Mouse (Mus musculus): Measurements from ENCODE around the gene Wdr6.
"Not testable (repeated sequence)": the region's sequence is repeated elsewhere in the genome, so short reads cannot be mapped to it uniquely, and the experiment has no call there.

The Wdr6 gene

DNA sequence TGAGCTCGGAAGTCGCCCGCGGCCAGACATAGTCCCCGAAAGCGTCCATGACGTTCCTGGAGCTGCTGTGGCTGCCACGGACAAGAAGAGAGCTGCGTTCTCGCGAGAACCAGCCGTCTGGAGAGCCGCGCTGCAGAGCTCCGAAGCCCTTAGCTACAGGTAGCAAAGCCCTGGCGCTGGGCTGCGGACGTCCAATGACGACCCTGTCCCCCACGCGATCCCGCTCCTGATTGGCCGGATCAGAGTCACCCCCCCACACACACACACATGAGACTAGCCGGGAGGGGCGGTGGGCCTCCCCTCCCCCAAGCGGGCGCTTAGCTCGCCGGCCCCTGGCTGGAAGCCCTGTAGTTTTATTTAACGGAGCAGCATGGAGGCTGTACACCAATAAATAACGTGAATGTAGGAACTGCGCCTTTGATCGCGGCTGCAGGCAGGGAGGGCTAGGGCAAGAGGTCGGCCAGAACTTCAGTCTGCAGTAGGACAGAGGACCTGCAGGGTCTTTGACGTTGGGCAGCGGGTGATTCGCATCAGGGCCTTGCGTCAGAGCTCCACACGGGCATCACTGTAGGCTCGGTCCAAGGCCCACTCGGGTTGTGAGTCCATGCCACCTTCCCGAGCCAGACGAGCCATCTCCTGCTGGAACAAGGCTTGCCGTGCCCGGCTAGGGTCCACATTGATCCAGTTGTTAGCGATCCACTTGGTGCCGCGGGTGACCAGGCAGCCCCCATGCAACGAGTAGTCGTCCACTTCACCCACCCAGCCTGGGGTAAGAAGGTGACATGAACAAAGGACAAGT lies at the start of gene Wdr6:
Gene Wdr6, minus strand, starts transcription at position 195 of the 799 bp plus-strand sequence.
- DNase-seq: peak; percentile 90

DNA sequence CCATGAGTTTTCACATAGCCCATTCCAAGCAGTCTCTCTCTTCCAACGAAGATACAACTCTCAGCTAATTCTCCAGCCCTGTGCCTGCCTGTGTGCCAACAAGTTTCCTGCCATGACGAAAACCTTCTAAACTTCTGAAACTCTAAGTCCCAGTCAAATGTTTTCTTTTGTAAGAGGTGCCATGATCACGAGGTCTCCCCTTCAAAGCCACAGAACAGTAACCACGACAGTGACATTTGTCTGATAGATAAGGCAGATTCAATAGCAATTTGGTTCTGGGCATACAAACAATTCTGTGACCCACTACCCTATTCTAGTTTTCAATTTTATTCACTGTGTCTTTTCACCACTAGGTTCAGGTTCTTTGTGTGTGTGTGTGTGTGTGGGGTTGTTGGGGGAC lies 49.6 kb upstream of the Wdr6 start:
- no peak for DNase-seq

DNA sequence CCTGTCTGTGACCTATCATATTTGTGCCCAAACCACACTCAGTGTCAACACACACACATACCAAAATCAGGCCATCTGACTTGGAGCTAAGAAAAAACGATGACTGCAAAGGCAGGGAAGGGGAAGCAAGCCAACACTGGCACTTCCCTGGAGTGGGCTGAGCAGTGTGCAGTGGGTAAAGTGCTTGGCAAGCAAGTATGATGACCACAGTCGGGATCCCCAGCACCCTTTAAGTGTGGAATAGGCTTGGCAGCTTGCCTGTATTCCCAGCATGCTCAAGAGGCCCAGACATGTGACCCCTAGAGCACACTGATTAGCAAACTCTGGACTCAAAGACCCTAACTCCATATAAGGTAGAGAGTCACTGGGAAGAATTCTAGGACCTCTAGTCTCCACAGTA lies 48.0 kb upstream of the Wdr6 start:
- no peak for DNase-seq

DNA sequence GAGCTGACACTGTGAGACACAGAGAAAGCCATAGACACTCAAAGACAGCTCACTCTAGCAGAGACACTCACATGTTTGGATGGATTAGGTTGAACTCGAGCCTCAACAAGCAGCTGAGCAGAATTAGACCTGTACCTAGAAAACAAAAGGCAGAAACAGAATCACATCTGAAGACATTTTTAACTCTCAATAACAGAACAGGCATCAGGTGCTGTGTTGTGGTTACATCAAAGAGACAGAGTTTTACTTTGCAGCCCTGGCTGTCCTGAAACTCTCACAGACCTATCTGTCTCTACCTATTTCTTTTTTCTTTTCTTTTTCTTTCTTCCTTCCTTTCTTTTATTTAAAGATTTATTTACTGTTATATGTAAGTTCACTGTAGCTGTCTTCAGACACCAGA lies 38.8 kb upstream of the Wdr6 start:
- DNase-seq: no peak

DNA sequence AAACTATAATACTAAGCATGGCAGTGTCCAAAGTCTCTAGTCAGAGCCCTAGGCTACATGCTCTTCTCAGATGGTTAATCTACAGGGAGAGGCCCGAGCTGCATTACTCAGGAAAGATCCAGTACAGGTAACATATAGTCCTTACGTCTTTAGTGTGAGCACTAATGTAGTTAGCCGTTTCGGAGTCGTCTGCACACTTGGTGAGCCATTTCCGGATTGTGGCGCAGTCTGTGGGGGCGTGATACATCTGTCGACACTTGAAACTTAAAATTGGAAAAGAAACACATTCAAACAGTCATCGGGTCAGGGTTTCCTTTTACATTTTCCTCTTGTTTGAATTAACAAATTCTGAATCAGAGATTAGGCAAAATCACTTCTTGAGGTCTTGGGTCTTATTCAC lies 32.9 kb upstream of the Wdr6 start:
- no peak for DNase-seq

DNA sequence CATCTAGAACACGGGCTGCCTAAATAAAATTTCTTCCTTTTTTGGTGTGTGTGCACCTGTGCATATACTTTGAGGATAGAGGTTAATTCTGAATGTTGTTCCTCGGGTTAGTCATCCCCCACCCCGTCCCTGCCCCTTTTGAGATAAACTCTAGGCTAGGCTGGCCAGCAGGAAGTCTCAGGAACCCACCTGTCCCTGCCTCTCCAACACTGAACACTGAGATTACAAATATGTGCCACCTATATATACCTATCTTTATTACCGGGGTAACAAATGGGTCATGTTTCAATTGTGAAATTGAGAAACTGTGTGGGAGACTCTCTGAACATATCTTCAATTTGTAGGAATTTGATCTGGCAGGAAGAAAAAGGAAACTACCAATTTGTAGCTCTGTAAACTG lies 30.4 kb upstream of the Wdr6 start:
- no peak for DNase-seq

DNA sequence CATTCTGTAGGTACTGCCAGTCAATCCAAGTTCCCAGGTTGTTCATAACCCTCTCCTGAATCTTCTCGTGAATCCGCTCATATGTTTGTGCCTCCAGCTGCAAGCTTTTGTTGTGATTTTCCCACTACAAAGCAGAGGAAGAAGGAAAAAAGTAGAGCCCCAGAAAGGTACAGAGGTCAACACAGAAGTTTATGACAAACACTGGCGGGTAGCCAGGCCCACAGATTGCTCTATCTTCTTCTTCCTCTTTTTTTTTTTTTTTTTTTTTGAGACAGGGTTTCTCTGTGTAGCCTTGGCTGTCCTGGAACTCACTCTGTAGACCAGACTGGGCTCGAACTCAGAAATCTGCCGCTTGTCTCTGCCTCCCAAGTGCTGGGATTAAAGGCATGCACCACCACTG lies 29.4 kb upstream of the Wdr6 start:
- not testable (repeated sequence) for DNase-seq

DNA sequence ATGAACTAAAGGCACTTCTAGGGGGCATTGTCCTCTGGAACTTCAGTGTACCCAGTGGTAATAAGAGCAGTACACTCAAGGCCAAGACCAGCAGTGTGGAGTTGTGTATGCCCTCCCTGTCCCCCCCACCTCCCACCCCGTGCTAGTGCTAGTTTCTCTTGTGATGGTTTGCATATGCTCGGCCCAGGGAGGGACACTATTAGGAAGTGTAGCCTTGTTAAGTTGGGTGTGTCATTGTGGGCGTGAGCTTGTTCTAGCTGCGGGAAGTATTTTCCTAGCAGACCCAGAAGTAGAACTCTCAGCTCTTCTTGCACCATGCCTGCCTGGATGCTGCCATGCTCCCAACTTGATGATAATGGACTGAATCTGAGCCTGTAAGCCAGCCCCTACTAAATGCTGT lies 23.4 kb upstream of the Wdr6 start:
- no peak for DNase-seq

DNA sequence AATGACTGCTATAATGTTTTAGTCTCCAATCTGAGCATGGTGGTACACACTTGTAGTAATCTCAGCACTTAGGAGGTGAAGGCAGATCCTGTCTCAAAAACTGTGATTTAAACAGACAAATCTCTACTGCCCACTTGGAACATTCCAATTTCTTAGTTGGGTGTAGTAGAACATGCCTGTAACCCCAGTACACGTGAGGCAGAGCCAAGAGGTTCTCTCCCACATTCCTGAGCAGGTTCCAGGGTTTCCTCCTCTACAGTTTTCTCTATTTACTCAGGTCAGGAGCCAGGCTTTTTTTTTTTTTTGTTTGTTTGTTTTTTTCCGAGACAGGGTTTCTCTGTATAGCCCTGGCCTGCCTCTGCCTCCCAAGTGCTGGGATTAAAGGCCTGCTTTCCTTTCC lies 21.5 kb upstream of the Wdr6 start:
- no peak for DNase-seq

DNA sequence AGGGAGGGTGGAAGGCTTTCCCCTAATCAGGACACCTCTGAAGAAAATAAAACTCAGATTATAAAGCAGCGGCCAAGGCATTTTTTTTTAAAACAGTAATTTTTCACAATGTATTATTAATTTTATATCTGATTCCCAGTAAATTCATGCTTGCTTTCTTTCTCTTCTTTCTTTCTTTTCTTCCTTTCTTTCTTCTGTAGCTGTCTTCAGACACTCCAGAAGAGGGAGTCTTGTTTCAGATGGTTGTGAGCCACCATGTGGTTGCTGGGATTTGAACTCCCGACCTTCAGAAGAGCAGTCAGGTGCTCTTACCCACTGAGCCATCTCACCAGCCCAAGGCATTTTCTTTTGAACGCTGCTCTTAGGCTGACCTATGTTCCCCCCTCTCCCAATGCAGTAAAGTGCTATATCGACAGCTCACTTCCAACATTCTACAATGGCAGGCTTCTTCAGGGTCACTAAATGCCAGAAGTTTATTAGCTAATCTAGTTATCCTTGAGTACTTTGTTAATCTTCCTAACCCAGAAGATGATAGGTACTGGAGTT lies 20.6 kb upstream of the Wdr6 start:
- no peak for DNase-seq

DNA sequence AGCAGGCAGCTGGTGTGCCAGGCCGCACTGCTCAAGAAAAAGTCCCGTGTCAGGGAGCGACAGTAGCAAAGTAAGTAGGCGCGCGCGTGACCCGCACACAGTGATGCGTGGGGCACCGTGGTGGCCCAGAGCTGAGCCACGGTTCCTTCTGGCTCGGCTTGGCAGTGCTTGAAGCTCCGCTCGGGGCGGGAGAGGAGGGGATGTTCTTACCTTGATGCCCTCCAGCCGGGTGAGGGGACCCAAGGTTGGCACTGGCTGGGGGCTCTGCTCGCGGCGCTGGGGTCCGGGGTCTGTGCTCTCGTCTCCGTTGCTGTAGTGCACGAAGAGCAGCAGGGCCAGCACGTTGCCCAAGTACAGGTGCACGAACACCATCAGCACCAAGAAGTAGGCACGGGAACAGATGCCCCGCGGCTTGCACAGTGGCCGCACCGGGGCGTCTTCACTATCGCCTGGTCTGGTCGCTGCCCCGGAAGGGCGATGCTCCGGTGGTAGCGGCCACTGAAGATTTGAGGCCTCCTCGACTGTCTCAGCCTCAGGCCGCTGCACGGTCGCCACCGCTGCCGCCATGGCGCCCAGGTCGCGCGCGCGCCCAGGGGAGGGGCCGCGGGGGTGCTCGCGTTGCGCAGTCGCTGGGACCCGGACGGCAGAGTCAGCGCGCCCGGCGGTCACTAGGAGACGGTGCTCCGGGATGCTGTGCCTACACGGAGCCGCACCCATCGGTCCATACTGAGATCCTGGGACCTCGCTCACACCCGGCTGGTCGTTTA lies 18.6 kb upstream of the Wdr6 start, which contains the start of gene P4htm:
Gene P4htm, minus strand, starts transcription at position 670 of the 767 bp plus-strand sequence.
- peak; percentile 86 for DNase-seq

DNA sequence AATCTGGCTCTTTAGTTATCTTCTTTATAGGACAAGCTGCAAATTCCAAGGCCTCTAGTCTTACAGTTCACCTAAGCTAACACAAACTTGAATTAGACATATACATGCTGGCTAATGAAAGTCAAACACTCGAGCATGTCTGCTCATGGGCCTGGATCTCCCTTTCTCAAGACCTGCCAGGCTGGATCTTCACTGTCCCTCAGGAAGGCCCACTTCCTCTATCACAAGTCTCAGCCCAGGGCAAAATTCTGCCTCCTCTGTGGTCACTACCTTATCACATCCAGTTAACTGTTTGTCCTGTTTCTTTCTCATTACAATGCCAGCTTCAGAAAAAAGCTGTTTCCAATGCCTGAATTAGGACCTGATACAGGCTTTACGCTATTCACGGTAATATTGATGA lies 15.8 kb upstream of the Wdr6 start:
- DNase-seq: no peak

DNA sequence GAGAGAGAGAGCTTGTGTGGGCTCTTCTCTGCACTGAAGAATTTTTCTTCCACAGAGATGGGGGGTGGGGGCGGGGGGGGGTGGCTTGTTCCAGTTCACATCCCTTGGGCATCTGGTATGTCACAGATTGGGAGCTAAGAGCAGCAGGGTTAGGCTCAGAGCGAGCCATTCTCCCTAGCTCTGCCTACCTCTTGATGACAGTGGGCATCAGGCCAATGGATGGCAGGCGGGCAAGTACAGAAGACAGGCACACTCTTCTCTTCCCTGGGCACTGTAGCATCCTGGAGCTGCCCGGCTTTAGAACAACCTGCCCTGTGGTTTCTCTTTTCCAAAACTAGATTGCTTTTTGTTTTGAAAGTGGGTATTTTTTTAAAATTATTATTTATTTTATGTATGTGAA lies 12.9 kb upstream of the Wdr6 start:
- no peak for DNase-seq

DNA sequence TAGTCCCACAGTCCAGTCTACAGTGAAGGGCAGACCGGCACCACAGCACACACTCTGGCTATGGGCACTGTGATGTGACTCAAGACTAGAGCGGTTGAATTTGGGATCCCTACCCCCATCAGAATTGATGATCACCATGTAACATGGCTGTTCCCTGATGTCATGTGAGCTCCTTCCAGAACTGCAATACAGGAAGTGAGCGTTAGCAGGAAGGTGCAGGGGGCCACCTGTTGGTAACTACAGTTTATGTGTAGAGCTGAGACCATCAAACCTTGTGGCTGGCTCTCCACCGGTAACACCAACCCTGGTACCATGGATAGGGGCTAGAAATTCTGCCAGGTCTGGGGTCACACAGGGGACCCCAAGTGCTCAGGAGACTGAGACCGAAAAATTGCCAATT lies 10.7 kb upstream of the Wdr6 start:
- no peak for DNase-seq

DNA sequence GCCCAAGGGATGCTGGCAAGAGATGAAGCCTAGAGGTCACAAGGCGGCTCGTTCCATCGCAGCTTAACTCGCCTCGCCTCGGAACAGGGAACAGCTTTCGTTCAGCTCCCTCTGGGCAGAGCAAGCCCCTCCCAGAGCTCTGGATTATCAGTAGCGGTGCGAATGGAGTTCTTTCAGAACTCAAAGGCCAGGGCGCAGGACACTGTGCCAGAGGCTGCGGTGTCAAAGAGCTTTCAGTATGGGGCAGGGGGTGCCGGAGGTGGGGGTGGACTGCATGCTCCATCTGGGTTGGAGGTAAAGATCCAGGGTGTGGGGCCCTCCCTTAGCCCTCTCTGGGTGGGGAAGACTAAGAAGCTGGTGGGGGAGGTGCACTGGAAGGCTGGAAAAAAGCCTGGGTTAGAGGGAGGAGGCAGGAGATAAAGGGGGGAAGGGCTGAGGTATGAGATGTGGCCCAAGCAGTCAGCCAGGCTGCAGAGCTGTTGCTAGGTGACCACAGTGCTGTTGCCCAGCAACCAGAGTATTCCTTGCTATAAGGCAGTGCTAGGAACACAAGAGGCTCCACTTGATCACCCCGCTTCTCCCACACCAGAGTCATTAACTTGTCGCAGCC lies 9.1 kb upstream of the Wdr6 start:
- peak; percentile 85 for DNase-seq

DNA sequence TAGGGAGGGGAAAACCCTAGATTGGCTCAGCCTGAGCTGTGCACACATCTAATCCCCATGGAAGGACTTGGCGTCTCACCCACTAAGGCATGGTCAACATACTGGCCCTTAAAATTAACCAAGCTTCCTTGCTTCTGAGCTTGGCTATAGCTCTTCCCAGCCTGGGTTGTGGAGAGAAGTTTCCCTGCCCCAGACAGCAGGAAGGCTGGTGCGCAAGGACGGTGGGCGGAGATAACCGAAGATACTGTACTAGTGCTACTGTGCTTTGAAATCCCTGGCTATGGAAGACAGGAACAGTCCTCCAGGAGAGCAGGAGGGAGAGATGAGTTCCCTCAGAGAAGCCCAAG lies 778 bp upstream of the Wdr6 start:
- no peak for DNase-seq

DNA sequence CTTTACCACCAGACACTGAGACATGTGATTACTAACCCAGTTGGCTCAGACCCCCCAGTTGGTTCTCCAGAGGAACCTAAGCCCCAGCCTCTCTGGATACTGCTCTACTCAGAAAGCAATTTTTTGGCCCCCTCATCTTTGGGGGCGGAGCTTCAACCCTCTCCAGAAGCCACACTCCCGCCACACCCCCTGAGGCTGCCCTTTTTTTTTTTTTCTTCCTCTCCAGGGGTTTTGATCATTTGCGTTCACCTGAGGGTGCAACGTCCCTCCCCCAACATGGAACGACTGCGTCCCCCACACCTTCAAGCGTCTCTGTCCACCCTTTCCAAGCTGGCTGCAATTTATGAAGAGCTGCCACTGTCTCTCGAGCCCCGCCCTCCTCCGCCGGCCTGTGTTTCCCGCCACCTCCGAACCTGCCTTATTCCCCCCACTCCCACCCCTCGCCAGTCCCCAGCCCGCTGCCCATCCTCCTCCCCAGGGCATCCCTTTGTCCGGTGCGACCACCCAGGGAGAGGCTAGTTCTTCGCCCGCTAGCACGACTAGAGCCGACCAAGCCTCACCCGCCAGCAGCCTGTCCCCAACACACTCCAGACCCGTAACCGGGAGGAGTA lies 500 bp downstream of the Wdr6 start:
- no peak for DNase-seq

DNA sequence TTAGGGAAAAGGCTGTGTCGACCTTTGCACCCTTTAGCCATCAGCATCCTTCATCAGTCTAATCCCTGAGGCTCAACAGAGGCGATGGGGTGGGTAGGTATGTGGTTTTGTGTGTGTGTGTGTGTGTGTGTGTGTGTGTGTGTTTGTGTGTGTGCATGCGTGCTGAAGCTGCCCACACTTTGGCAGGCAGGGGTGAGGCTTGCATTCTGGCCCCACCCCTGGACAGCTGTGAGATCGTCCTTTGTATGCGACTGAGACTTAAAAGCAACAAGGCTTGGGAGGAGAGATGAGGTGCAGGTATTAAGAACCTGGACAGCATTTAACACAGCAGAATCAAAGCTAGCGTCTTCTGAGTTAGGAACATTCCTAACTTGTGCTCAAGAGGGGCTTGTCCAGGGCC lies 1.5 kb downstream of the Wdr6 start:
- no peak for DNase-seq

DNA sequence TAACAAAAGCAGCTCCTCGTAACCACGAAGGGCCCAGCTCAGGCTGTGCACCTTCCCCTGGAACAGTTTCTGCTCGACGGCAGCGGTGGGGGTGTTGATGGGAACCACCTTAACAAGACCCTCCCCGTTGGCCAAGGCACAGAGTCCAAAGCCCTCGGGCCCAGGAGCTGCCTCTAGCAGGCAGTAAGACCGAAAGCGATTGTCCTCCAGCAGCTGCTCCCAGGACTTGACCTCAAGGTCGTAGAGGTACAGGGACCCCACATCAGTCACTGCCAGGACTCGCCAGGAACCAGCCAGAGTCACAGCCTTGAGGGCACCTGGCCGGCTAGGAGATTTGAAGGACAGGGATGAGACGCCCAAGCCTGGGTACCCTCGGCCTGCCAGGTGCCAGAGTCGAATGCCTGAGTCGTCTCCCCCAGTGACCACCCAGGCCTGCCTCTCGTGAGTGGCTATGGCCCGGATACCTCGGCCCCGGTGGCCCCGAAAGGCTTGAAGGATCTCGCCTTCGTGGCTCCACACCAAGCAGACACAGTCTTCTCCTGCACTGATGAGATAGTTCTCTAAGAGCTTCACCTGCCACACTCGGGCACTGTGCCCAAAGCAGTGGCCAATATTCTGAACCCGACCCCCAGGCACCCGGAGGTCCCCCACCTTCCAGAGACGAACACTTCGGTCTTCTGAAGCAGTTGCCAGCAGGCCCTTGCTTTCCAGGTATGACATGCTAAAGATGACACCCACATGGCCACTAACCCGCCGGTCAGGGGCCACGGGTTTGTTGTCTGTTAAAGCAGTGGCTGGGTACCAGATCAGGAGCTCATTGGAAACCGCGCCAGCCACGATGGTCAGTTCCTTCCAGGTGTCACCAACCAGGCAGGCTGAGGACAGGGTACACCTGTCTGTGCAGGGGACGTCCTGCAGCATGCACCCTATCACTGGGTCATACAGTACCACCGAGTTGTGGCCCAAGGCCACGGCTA lies 2.9 kb downstream of the Wdr6 start:
- DNase-seq: no peak

DNA sequence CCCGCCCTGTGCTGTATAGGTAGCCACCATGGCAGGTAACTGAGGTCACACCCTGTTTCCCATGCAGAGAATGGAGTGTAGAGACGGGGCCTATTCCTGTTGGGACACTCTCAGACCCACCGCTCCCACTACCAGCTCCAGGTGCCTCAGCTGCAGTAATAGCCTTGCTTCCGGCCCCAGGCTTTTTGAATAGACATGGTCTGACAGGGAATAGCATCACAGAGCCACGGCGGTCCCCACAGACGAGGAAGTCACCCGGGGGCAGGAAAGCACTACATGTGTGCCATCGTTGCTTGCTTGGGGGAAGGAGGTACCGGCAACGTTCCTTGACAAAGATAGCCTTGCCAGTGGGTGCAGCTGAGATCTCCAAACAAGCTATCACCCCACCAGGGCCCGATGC lies 3.6 kb downstream of the Wdr6 start:
- no peak for DNase-seq

DNA sequence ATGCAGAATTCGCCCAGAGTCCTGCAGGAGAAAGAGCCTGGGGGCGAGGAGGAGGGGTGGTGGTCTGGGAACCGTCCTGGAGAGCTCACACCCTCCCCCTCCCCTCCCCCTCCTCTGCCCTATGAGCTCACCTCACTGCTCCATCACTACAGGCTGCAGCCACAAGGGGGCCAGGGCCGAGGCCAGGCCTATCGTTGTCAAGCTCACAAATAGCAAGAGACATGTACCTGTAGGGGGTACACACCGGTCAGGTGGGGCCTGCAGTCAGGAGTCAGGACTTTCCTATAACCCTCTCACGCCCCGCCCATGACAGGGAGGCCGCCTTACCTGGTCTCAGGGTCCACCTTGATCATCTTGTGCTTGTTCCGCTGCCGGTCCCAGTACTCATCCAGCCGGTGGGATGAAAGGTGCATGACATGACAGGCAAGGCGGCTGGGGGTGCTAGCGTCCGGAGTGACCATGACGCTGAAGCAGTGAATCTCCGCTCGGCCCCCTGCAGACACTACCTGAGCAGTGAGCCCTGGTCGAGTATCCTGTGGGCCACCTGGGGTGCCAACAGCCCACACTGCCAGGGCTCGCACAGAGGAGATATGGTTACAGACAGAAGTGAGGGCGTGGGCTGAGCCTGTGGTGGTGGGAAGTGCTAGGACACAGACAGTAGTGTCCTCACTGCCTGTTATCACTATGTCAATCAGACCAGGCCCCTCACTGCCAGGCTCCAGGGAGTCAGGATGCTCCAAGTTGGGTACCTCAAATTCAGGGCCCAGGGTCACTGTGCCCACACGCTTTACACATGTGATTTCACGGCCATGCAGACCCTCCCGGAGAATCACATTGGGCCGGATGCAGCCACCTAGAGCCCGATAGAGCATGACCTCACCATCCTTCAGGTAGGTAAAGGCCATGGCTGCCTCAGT lies 4.5 kb downstream of the Wdr6 start:
- no peak for DNase-seq

Data from right cerebral cortex, postnatal 25 days (tissue).